Mouse (Mus musculus): ENCODE data around the gene Selenon. TPM values are rescaled to one million over a fixed set of nuclear protein-coding genes. Genes with fewer than 3 reads are reported as not detected.
A peak's percentile ranks its signal among the peaks of the same experiment; 100 is the strongest.

The Selenon gene
- 11.3 and 17.1 TPM in 2 replicates for polyA plus RNA-seq (2015; fragmentation: Nextera tagmentation; extraction: Ambion mirVana)

DNA sequence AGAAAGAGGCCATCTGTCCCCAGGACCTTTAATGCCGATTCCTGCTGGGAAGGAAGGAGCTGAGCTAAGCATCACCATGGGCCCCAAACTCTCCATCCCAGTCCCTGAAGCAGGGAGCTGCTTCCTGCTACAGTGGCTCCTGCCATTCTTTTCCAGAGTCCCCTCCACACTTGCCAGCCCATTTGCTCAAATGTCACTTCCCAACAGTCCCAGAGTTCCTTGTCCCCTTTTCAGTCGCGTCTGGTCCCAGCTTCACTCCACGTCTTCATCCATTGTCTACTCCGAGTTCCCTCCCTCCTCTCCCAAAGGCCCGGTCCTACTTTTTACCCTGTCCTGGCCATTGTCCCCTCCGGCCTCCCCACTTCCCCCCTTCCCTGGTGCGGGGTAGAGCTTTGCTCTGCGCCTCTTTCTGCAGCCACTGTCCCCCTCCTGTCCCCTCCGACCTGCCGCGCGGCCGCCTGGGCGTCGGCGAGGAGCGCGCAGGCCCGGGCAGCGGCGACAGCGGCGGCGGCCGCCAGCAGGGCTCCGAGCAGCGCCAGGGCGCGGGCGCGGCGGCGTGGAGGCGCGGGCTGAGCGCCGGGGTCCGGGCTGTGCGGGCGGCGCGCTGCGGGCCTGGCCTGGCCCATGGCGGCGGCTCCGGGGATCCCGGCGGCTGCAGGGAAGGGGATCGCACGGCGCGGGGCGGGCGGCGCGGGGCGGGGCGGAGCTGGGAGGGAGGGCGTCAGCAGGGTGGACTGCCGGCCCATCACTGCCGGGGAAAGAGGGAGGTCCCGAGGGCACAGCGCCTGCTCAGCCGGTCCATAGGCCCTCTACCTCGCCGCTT lies at the start of gene Selenon:
Gene Selenon (minus strand): TSS at position 673 of the 823 bp plus-strand sequence.
- WGBS: under 1% methylated on average over 51 of the region's 67 CpGs
- peak; percentile 80 for ATAC-seq (ENCODE audit: low read depth)
- H3K36me3 ChIP-seq: peaks cover 38% of the 10 kb centered on the region

DNA sequence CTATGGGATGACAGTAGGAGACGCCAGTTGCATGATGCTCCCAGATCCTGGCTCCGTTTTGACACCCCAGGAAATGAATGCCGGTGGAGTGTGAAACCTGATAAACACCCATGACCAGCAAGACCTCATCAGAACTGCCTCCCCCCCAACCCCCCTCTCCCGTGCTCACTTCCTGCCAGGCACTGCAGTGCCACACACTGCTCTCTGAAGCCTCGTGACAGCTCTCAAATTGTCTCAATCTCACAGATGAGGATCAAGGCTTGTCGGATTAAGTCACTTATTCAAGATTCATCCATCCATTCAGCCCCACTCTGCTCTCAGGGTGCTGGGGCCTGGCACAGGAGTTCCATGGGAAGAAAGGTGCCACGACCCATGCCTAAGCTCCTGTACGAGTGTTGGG lies 49.4 kb upstream of the Selenon start:
- 63% methylated on average over 8 of the region's 8 CpGs for WGBS
- Histone ChIP-seq H3K27ac (replicated peaks) (0 out of 2 replicates have a peak overlapping the region, but pooled peaks have one; percentile 23), H3K9ac (0 out of 2 replicates have a peak overlapping the region, but pooled peaks have one; percentile 5), H3K27me3 (no peaks in the 10 kb centered on the region), H3K9me3 (no peaks in the 10 kb centered on the region), H3K36me3 (no peaks in the 10 kb centered on the region), H3K4me3 (no peak overlapping the region), H3K4me2 (no peak overlapping the region), H3K4me1 (replicated peaks) (peaks cover 60% of the 10 kb centered on the region)
- ATAC-seq (ENCODE audit: low read depth): no peak

More for the DNA sequence above, at the start of gene Selenon:
- H3K9me3 ChIP-seq: peaks cover 6% of the 10 kb centered on the region
- no peaks in the 10 kb centered on the region for H3K27me3 ChIP-seq
- H3K4me2 ChIP-seq: peak within 1 kb of the TSS; percentile 77
- peak within 1 kb of the TSS; percentile 93 for H3K27ac ChIP-seq (replicated peaks)
- peak within 1 kb of the TSS; percentile 80 for H3K4me3 ChIP-seq
- H3K4me1 ChIP-seq (replicated peaks): peaks cover 37% of the 10 kb centered on the region
- peak within 1 kb of the TSS; percentile 98 for H3K9ac ChIP-seq

DNA sequence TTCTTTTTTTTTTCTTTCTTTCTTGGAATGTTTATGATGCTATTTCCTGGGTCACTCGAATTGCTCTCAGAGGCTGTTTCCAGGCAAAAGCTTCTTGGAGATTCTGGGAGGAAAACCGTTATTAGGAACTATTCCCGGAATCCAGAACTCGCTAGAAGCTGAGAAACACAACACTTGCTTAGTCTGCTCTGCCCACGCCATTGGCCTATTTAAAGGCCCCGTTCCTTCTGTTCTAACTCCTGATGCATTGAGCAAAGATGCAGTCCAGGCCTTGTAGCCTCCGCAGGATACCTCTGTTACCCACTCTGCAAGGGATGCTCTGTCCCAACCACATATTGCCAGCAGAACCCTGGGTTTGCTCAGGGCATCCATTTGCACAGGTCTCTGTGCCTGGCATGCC lies 48.8 kb upstream of the Selenon start:
- Histone ChIP-seq H3K9ac (no peak overlapping the region), H3K4me3 (no peak overlapping the region), H3K36me3 (no peaks in the 10 kb centered on the region), H3K4me1 (replicated peaks) (peaks cover 54% of the 10 kb centered on the region), H3K27ac (replicated peaks) (peak overlapping the region; percentile 18; the same call in 1 of the 2 replicates), H3K9me3 (no peaks in the 10 kb centered on the region), H3K4me2 (no peak overlapping the region), H3K27me3 (no peaks in the 10 kb centered on the region)
- WGBS: 55% methylated on average over 7 of the region's 7 CpGs
- no peak for ATAC-seq (ENCODE audit: low read depth)

DNA sequence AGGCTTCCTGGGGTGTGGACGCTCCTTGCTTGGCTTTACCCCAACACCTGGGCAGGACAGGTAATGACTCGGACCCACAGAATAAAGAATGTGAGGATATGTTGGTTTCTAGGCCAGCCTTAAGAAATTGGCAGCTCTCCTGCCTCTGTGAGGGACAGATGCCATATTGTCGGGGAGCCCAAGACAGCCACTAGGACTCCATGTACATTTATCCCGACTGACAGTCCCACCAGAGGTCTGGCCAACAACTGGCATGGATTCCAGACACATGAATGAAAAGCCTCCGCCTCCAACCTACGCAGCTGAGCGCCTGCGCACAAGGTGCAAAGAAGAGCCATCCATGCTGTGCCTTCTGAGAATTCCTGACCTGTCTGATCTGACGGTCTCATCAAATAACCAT lies 48.1 kb upstream of the Selenon start:
- Histone ChIP-seq H3K9ac (no peak overlapping the region), H3K36me3 (no peaks in the 10 kb centered on the region), H3K4me2 (no peak overlapping the region), H3K4me1 (replicated peaks) (peaks cover 51% of the 10 kb centered on the region), H3K9me3 (no peaks in the 10 kb centered on the region), H3K27ac (replicated peaks) (peak overlapping the region; percentile 76), H3K4me3 (no peak overlapping the region), H3K27me3 (no peaks in the 10 kb centered on the region)
- ATAC-seq (ENCODE audit: low read depth): no peak
- 78% methylated on average over 9 of the region's 9 CpGs for WGBS

DNA sequence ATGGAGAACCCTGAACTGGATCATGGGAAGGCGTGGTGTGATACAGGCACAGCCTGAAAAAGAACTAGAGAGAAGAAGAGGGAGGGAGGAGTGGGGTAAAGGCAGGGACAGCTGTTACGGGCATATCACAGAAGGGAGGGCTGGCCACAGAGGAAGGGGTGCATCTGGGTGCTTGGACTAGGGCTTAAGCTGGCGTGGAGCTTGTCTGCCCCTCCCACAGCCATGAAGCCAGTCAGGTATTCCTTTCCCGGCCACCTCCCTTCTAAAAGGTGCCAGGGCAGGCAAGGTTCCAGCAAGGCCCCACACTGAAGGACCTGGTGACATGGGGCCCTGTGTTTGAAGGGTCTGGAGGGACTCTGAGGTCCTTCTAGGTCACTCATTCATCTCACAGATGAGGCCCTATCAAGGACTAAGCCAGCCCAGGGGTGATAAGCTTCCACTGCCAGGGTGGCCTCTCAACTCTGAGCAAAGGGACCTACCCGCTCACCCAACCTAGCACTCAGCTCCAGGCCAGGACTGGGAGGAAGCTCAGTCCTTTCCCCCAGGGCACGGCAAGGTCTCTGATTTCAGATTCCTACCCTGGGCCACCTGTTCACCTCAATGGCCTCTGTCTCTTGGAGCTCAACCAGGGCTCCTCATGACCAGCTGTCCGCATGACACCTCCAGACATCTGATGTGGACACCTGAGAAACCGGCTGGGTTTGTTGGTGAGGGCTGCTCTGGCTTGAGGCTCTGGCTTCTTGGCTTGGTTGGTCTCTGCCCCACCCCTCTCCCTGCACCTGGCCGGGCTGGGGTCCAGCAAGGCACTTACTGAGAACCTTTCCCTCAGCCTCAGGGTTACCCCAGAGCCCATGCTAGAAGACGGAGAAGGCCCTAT lies 45.1 kb upstream of the Selenon start:
- H3K9ac ChIP-seq: no peak overlapping the region
- H3K36me3 ChIP-seq: no peaks in the 10 kb centered on the region
- no peak for ATAC-seq (ENCODE audit: low read depth)
- no peak overlapping the region for H3K4me2 ChIP-seq
- H3K4me3 ChIP-seq: no peak overlapping the region
- H3K9me3 ChIP-seq: no peaks in the 10 kb centered on the region
- H3K4me1 ChIP-seq (replicated peaks): peaks cover 40% of the 10 kb centered on the region
- no peaks in the 10 kb centered on the region for H3K27me3 ChIP-seq
- H3K27ac ChIP-seq (replicated peaks): no peak overlapping the region
- WGBS: 81% methylated on average over 10 of the region's 10 CpGs

DNA sequence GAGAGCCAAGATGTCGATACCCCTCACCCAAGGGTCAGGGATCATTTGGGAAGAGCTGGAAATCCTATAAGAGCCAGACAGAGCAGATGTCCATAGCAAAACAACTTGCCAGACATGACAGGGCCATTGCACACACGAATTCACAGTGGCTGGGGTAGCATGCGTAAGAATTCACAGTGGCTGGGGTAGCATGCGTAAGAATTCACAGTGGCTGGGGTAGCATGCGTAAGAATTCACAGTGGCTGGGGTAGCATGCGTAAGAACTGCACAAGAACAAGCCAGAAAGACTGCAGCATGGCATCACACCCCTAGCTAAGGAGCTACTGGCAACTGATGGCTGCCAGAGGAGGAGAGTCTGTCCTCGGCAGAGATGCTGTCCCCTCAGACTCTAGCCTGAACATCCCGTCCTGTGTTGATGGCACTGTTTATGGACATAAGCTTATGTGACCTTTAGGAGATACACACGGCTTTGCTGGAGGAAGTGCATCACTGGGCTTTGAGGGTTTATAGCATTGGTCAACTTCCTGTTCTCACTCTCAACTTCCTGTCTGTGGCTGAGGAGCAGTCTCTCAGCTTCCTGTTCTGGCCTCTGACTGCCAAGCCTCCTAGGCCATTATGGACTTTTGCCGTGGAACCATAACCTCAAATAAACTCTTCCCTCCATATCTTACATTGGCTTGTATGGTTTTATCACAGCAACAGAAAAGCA lies 42.9 kb upstream of the Selenon start:
- H3K9ac ChIP-seq: no peak overlapping the region
- H3K27me3 ChIP-seq: no peaks in the 10 kb centered on the region
- H3K9me3 ChIP-seq: no peaks in the 10 kb centered on the region
- no peak overlapping the region for H3K27ac ChIP-seq (replicated peaks)
- 92% methylated on average over 10 of the region's 10 CpGs for WGBS
- H3K4me1 ChIP-seq (replicated peaks): peaks cover 40% of the 10 kb centered on the region
- no peaks in the 10 kb centered on the region for H3K36me3 ChIP-seq
- no peak for ATAC-seq (ENCODE audit: low read depth)
- H3K4me2 ChIP-seq: no peak overlapping the region
- H3K4me3 ChIP-seq: no peak overlapping the region

DNA sequence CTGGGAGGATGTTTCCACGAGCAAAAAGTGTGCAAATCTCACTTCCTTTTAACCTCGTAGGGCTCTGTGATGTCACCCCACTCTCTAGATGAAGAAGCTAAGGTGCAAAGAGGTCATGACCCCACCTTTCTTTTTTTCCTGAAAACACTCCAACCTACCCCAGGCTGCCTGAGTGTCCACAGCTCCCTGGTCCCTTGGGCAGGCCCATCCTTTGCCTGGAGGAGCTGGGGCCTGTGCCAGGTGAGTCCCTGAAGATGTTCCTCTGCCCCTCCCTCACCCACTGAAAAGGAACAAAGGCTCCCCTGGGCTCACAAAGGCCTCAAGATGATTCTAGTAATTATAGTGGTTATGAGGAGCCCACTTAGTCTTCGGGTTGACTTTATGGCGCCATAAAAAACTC lies 40.5 kb upstream of the Selenon start:
- H3K4me3 ChIP-seq: no peak overlapping the region
- no peaks in the 10 kb centered on the region for H3K9me3 ChIP-seq
- no peak overlapping the region for H3K4me2 ChIP-seq
- ATAC-seq (ENCODE audit: low read depth): no peak
- no peaks in the 10 kb centered on the region for H3K36me3 ChIP-seq
- peak overlapping the region; percentile 80 for H3K27ac ChIP-seq (replicated peaks)
- H3K4me1 ChIP-seq (replicated peaks): peaks cover 44% of the 10 kb centered on the region
- WGBS: 37% methylated on average over 4 of the region's 4 CpGs
- H3K27me3 ChIP-seq: no peaks in the 10 kb centered on the region
- no peak overlapping the region for H3K9ac ChIP-seq

DNA sequence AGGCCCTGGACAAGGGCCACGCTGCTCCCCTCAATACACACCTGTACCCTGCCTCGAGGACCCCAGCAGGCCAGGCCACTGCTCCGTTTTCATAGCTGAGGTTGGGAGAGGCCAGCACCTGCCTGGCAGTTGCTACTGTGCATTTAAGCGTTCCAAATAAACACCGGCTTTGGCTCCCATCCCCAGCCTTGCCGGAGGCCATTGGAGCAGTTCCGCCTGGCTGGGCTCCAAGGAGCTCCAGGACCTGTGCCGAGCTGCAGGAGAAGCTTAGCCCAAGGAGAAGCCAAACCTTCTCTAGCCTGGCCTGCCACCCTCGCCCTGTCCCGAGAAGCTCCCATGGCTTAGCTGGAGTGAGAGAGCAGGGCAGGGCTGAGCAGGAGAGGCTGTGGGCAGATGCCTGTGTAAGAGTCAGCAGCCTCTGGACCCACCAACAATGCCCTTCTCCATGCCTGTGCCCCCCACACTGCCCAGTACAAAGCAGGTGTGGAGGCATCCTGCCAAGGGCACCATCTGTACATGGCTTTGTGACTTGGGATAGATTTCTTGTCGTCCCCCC lies 39.6 kb upstream of the Selenon start:
- no peaks in the 10 kb centered on the region for H3K36me3 ChIP-seq
- H3K4me2 ChIP-seq: no peak overlapping the region
- WGBS: 38% methylated on average over 11 of the region's 11 CpGs
- no peak overlapping the region for H3K4me3 ChIP-seq
- H3K27me3 ChIP-seq: no peaks in the 10 kb centered on the region
- peak overlapping the region; percentile 80 for H3K27ac ChIP-seq (replicated peaks)
- peaks cover 44% of the 10 kb centered on the region for H3K4me1 ChIP-seq (replicated peaks)
- H3K9ac ChIP-seq: no peak overlapping the region
- no peaks in the 10 kb centered on the region for H3K9me3 ChIP-seq
- peak; percentile 68 for ATAC-seq (ENCODE audit: low read depth)

DNA sequence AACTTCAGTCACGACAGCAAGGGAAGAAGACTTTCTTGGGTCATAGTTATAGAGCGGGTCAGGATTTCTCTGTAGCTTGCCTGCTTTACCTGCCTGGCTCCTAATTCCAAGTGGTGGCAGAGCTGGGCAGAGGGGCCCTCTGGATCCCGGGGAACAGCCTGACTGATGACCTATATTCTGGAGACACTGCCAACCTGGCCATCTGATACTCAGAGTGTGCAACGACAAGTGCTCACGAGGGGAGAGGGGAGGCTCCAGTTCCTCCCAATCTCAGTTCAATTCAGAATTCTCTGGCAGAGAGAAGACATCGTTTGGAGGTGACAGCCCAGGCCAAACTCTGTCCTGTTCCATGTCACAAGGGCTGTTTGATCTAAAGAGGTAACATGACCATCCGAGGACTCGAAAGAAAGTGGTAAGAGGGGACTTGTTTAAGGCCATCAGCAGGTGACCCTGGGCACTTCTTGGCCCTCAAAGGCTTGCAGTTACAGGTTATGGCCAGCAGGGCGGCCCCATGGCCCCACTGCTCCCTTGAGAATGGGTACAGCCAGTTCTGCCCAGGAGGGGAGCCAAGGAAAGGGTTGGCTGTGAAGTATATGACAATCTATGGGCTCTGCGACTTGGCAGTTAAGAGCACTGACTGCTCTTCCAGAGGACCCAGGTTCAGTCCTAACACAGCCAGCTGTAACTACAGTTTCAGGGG lies 38.4 kb upstream of the Selenon start:
- no peaks in the 10 kb centered on the region for H3K27me3 ChIP-seq
- 81% methylated on average over 10 of the region's 10 CpGs for WGBS
- no peaks in the 10 kb centered on the region for H3K9me3 ChIP-seq
- no peaks in the 10 kb centered on the region for H3K36me3 ChIP-seq
- H3K9ac ChIP-seq: no peak overlapping the region
- peaks cover 44% of the 10 kb centered on the region for H3K4me1 ChIP-seq (replicated peaks)
- no peak overlapping the region for H3K4me3 ChIP-seq
- ATAC-seq (ENCODE audit: low read depth): no peak
- H3K27ac ChIP-seq (replicated peaks): no peak overlapping the region
- H3K4me2 ChIP-seq: no peak overlapping the region

DNA sequence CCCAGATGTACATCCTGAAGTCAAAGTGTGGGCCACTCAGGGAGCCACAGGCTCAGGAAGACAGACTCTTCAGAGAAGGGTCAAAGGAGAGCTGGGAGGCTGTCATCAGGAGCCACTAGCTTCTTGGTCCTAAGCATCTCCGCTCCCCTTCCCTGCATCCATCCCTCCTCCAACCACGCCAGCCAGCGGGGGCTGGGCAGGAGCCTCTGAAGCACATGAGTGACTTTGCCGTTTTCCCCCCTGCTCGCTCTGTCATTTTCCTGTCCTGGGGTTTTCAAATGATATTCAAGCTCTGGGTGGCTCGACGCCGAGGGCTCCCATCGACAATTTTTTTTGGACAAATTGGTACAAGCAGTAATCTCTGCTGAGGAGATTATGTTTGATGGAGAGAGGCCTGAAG lies 37.8 kb upstream of the Selenon start:
- Histone ChIP-seq H3K4me2 (no peak overlapping the region), H3K9ac (no peak overlapping the region), H3K9me3 (no peaks in the 10 kb centered on the region), H3K27me3 (no peaks in the 10 kb centered on the region), H3K4me3 (no peak overlapping the region), H3K27ac (replicated peaks) (no peak overlapping the region), H3K36me3 (no peaks in the 10 kb centered on the region), H3K4me1 (replicated peaks) (peaks cover 44% of the 10 kb centered on the region)
- 75% methylated on average over 9 of the region's 9 CpGs for WGBS
- ATAC-seq (ENCODE audit: low read depth): no peak

DNA sequence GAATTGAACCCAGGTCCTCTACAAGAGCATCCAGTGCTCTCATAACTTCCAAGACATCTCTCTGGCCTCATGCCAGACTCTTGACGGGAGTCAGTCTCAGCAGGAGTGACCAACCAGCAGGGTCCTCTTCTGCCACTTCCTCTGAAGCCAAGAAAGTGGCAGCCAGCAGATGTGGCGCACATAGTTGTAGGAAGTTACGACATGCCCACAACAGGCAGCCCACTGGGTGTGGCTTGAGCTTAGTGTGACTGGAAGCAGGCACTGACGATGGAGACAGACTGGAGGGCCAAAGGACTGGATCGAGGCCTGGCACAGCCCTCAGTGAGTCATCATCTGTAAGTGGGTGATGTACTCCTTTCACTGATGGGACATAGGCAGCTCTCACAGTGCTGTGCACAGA lies 37.0 kb upstream of the Selenon start:
- H3K4me2 ChIP-seq: no peak overlapping the region
- no peaks in the 10 kb centered on the region for H3K9me3 ChIP-seq
- H3K4me3 ChIP-seq: no peak overlapping the region
- no peak for ATAC-seq (ENCODE audit: low read depth)
- WGBS: 81% methylated on average over 5 of the region's 5 CpGs
- no peaks in the 10 kb centered on the region for H3K36me3 ChIP-seq
- H3K4me1 ChIP-seq (replicated peaks): peaks cover 44% of the 10 kb centered on the region
- no peaks in the 10 kb centered on the region for H3K27me3 ChIP-seq
- H3K27ac ChIP-seq (replicated peaks): no peak overlapping the region
- H3K9ac ChIP-seq: no peak overlapping the region
